Comparison of ENCODE assay signal across 9 mouse cellular contexts in the genomic region with DNA sequence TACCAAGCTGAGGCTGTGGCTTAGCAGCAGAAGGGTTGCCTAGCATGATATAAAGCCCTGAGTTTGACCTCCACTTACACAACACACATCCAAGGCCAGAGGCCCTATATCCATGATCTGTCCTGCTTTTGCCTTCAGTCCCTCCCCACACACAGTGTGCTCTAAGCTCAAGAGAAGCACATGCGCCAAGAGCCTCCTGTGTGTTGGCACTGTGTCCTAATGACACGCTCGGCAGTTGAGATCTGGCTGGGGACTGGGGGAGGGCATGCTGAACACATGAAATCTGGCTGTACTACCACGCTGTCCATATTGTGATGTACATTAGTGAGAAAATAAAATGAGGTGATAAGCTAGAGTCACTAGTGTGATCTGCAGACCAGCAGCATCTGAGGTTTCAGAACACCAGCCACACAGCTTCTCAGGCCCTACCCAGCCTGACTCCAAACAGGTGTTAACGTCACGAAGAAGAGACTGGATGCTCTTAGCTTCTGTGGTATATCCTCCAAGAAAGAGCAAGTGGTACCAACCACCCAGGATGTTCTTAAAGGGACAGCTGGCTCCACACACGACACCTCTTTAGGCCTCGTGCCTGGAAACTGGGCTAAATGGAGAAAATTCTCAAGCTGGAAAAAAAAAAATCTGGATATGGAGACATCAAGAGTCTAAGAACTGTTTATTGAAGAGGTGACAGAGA. TPM values are rescaled to one million over a fixed set of nuclear protein-coding genes. Genes with fewer than 3 reads are reported as not detected.
DNase-seq lines count a peak whose midpoint lies in the region; ATAC-seq lines count a peak whose summit lies in the region.
"Had no signal": no experiment of that assay in that cellular context is flagged by ENCODE, and none has a peak within 500 bp of the region (broad histone marks: within the 10 kb centered on the region; RNA-seq: fewer than 3 reads in every experiment).

No protein-coding gene starts in this region.

- H3K27ac ChIP-seq in hindbrain, embryonic 16.5 days (ENCODE audit: low read depth, low read length): no peak overlapping the region
- H3K27ac ChIP-seq in hindbrain, embryonic 14.5 days: no peak overlapping the region
- H3K27ac ChIP-seq in kidney, embryonic 14.5 days (ENCODE audit: low read depth, low read length): no peak overlapping the region
- no peak overlapping the region for H3K27ac ChIP-seq in forebrain, embryonic 12.5 days

- H3K9me3 ChIP-seq in hindbrain, embryonic 16.5 days (ENCODE audit: control insufficient read depth, low read length): no peaks in the 10 kb centered on the region
- H3K9me3 ChIP-seq in hindbrain, embryonic 14.5 days (ENCODE audit: control insufficient read depth, low read length): no peaks in the 10 kb centered on the region
- no peaks in the 10 kb centered on the region for H3K9me3 ChIP-seq in kidney, embryonic 14.5 days (ENCODE audit: control insufficient read depth, low read length)
- H3K9me3 ChIP-seq in forebrain, embryonic 12.5 days: no peaks in the 10 kb centered on the region

- H3K4me1 ChIP-seq in hindbrain, embryonic 16.5 days (ENCODE audit: control insufficient read depth, insufficient read depth, low read depth, low read length): peaks cover 12% of the 10 kb centered on the region
- H3K4me1 ChIP-seq in hindbrain, embryonic 14.5 days (replicated peaks; ENCODE audit: control insufficient read depth, insufficient read depth, low read length): 0 out of 2 replicates have a peak, but pooled peaks cover 5% of the 10 kb centered on the region
- H3K4me1 ChIP-seq in kidney, embryonic 14.5 days (ENCODE audit: control insufficient read depth, insufficient read depth, low read length): no peaks in the 10 kb centered on the region
- H3K4me1 ChIP-seq in forebrain, embryonic 12.5 days: no peaks in the 10 kb centered on the region; the same call in 1 of the 2 replicates

- WGBS in hindbrain, embryonic 16.5 days: 62% methylated on average over 8 of the region's 8 CpGs
- WGBS in hindbrain, embryonic 14.5 days: 74% methylated on average over 8 of the region's 8 CpGs
- 78% methylated on average over 8 of the region's 8 CpGs for WGBS in kidney, embryonic 14.5 days
- 88% methylated on average over 8 of the region's 8 CpGs for WGBS in forebrain, embryonic 12.5 days

- no peak overlapping the region for H3K4me3 ChIP-seq in hindbrain, embryonic 16.5 days (ENCODE audit: low read length)
- H3K4me3 ChIP-seq in hindbrain, embryonic 14.5 days (replicated peaks; ENCODE audit: low read length): no peak overlapping the region
- no peak overlapping the region for H3K4me3 ChIP-seq in kidney, embryonic 14.5 days (ENCODE audit: low read length)
- no peak overlapping the region for H3K4me3 ChIP-seq in forebrain, embryonic 12.5 days (replicated peaks)

- H3K27me3 ChIP-seq in hindbrain, embryonic 16.5 days (replicated peaks; ENCODE audit: control insufficient read depth, insufficient read depth, low read length): no peaks in the 10 kb centered on the region
- H3K27me3 ChIP-seq in hindbrain, embryonic 14.5 days (ENCODE audit: control insufficient read depth, insufficient read depth, low read length): no peaks in the 10 kb centered on the region
- H3K27me3 ChIP-seq in kidney, embryonic 14.5 days (ENCODE audit: control insufficient read depth, insufficient read depth, low read length): no peaks in the 10 kb centered on the region
- peaks cover 4% of the 10 kb centered on the region; the same call in 1 of the 2 replicates for H3K27me3 ChIP-seq in forebrain, embryonic 12.5 days

- no peak overlapping the region; the same call in 1 of the 2 replicates for H3K9ac ChIP-seq in hindbrain, embryonic 16.5 days (ENCODE audit: low read depth, low read length)
- no peak overlapping the region for H3K9ac ChIP-seq in hindbrain, embryonic 14.5 days
- H3K9ac ChIP-seq in kidney, embryonic 14.5 days (ENCODE audit: low read depth, low read length): no peak overlapping the region
- no peak overlapping the region for H3K9ac ChIP-seq in forebrain, embryonic 12.5 days

- H3K36me3 ChIP-seq in hindbrain, embryonic 16.5 days (ENCODE audit: control insufficient read depth, insufficient read depth, low read length): no peaks in the 10 kb centered on the region
- no peaks in the 10 kb centered on the region for H3K36me3 ChIP-seq in hindbrain, embryonic 14.5 days (replicated peaks; ENCODE audit: control insufficient read depth, insufficient read depth)
- H3K36me3 ChIP-seq in kidney, embryonic 14.5 days (ENCODE audit: control insufficient read depth, insufficient read depth, low read length): no peaks in the 10 kb centered on the region
- H3K36me3 ChIP-seq in forebrain, embryonic 12.5 days (replicated peaks): no peaks in the 10 kb centered on the region

- intact Hi-C loops in heart, postnatal 10 days (cut with DNase I): no loop called here

- no peak for DNase-seq in hindbrain, embryonic 14.5 days (ENCODE audit: low spot score)
- DNase-seq in adrenal gland, adult 2 months: peak; percentile 84
- DNase-seq in brain, adult 2 months (ENCODE audit: low read depth, low spot score): peak; percentile 88
- DNase-seq in heart, postnatal 10 days: peak; percentile 57 to 62
- DNase-seq in thymus, postnatal 0 days (ENCODE audit: low spot score): no peak

- H3K4me2 ChIP-seq in hindbrain, embryonic 16.5 days (ENCODE audit: low read length): no peak overlapping the region
- no peak overlapping the region for H3K4me2 ChIP-seq in hindbrain, embryonic 14.5 days (replicated peaks)
- H3K4me2 ChIP-seq in kidney, embryonic 14.5 days (replicated peaks; ENCODE audit: low read depth, low read length): no peak overlapping the region
- no peak overlapping the region for H3K4me2 ChIP-seq in forebrain, embryonic 12.5 days

- ATAC-seq in hindbrain, embryonic 16.5 days: peak; percentile 49; the same call in 1 of the 2 replicates
- ATAC-seq in hindbrain, embryonic 14.5 days (ENCODE audit: low FRiP score): no peak
- no peak for ATAC-seq in kidney, embryonic 14.5 days (ENCODE audit: low FRiP score, low TSS enrichment)
- ATAC-seq in forebrain, embryonic 12.5 days (ENCODE audit: low FRiP score): no peak

RNA-seq across cellular contexts. Expression of a gene that starts 3.6 kb away (rescaled TPM):
- polyA plus RNA-seq in hindbrain, embryonic 16.5 days (2015; fragmentation: Nextera tagmentation; extraction: Ambion mirVana): 4.2 and 4.6 TPM in 2 replicates
- polyA plus RNA-seq in hindbrain, embryonic 14.5 days (2014; fragmentation: Nextera tagmentation; extraction: Ambion mirVana): 1.8 and 2.2 TPM in 2 replicates
- total RNA-seq in adrenal gland, adult 2 months (2021): 1,000 to 10,000 TPM in 1 of 2 experiments, 100 to 1,000 TPM in 1; 552 to 1,139 TPM
- 258 and 373 TPM in 2 replicates for polyA plus RNA-seq in adrenal gland, adult 2 months (2012; rRNA removed)
- total RNA-seq in heart, postnatal 10 days (2021): 10 to 100 TPM; 20.5 to 28.4 TPM
- polyA plus RNA-seq in kidney, embryonic 14.5 days (2014; fragmentation: Nextera tagmentation; extraction: Ambion mirVana): 0.27 and 0.39 TPM in 2 replicates
- polyA plus RNA-seq in thymus, postnatal 0 days (2015; fragmentation: Nextera tagmentation; extraction: Ambion mirVana): 3.2 and 3.4 TPM in 2 replicates
- 0.34 and 0.50 TPM in 2 replicates for polyA plus RNA-seq in forebrain, embryonic 12.5 days (2016; fragmentation: Nextera tagmentation; extraction: Ambion mirVana)
- polyA plus RNA-seq: embryonic facial prominence, embryonic 11.5 days had no signal

RNA-seq across cellular contexts. Expression of a gene that starts 21.3 kb away (rescaled TPM):
- 431 and 501 TPM in 2 replicates for polyA plus RNA-seq in hindbrain, embryonic 16.5 days (2015; fragmentation: Nextera tagmentation; extraction: Ambion mirVana)
- 499 and 550 TPM in 2 replicates for polyA plus RNA-seq in hindbrain, embryonic 14.5 days (2014; fragmentation: Nextera tagmentation; extraction: Ambion mirVana)
- 100 to 1,000 TPM; 263 to 364 TPM for total RNA-seq in adrenal gland, adult 2 months (2021)
- 264 and 287 TPM in 2 replicates for polyA plus RNA-seq in adrenal gland, adult 2 months (2012; rRNA removed)
- 100 to 1,000 TPM; 525 to 575 TPM for total RNA-seq in heart, postnatal 10 days (2021)
- polyA plus RNA-seq in kidney, embryonic 14.5 days (2014; fragmentation: Nextera tagmentation; extraction: Ambion mirVana): 370 and 475 TPM in 2 replicates
- polyA plus RNA-seq in thymus, postnatal 0 days (2015; fragmentation: Nextera tagmentation; extraction: Ambion mirVana): 485 and 514 TPM in 2 replicates
- polyA plus RNA-seq in forebrain, embryonic 12.5 days (2016; fragmentation: Nextera tagmentation; extraction: Ambion mirVana): 392 and 393 TPM in 2 replicates

RNA-seq across cellular contexts. Expression of a gene that starts 30.0 kb away (rescaled TPM):
- polyA plus RNA-seq in hindbrain, embryonic 16.5 days (2015; fragmentation: Nextera tagmentation; extraction: Ambion mirVana): 1.2 and 1.8 TPM in 2 replicates
- 0.90 and 1.5 TPM in 2 replicates for polyA plus RNA-seq in hindbrain, embryonic 14.5 days (2014; fragmentation: Nextera tagmentation; extraction: Ambion mirVana)
- 1 to 10 TPM; 1.2 to 4.2 TPM for total RNA-seq in adrenal gland, adult 2 months (2021)
- polyA plus RNA-seq in adrenal gland, adult 2 months (2012; rRNA removed): 0.76 and 1.2 TPM in 2 replicates
- total RNA-seq in heart, postnatal 10 days (2021): under 1 TPM; 0.31 to 0.37 TPM
- 0.58 and 1.1 TPM in 2 replicates for polyA plus RNA-seq in kidney, embryonic 14.5 days (2014; fragmentation: Nextera tagmentation; extraction: Ambion mirVana)
- 2.0 and 2.3 TPM in 2 replicates for polyA plus RNA-seq in thymus, postnatal 0 days (2015; fragmentation: Nextera tagmentation; extraction: Ambion mirVana)
- polyA plus RNA-seq in forebrain, embryonic 12.5 days (2016; fragmentation: Nextera tagmentation; extraction: Ambion mirVana): 1.3 and 2.0 TPM in 2 replicates

RNA-seq across cellular contexts. Expression of a gene that starts 49.7 kb away (rescaled TPM):
- polyA plus RNA-seq in hindbrain, embryonic 16.5 days (2015; fragmentation: Nextera tagmentation; extraction: Ambion mirVana): 13.1 and 14.5 TPM in 2 replicates
- 10.4 and 11.1 TPM in 2 replicates for polyA plus RNA-seq in hindbrain, embryonic 14.5 days (2014; fragmentation: Nextera tagmentation; extraction: Ambion mirVana)
- 10 to 100 TPM; 15.2 to 16.6 TPM for total RNA-seq in adrenal gland, adult 2 months (2021)
- polyA plus RNA-seq in adrenal gland, adult 2 months (2012; rRNA removed): 6.0 and 7.3 TPM in 2 replicates
- 1 to 10 TPM; 7.7 to 7.8 TPM for total RNA-seq in heart, postnatal 10 days (2021)
- polyA plus RNA-seq in kidney, embryonic 14.5 days (2014; fragmentation: Nextera tagmentation; extraction: Ambion mirVana): 48.5 and 48.8 TPM in 2 replicates
- polyA plus RNA-seq in thymus, postnatal 0 days (2015; fragmentation: Nextera tagmentation; extraction: Ambion mirVana): 31.7 and 35.8 TPM in 2 replicates
- polyA plus RNA-seq in forebrain, embryonic 12.5 days (2016; fragmentation: Nextera tagmentation; extraction: Ambion mirVana): 35.4 and 36.4 TPM in 2 replicates

RNA-seq across cellular contexts. Expression of a gene that starts 59.7 kb away (rescaled TPM):
- 43.3 and 50.1 TPM in 2 replicates for polyA plus RNA-seq in hindbrain, embryonic 16.5 days (2015; fragmentation: Nextera tagmentation; extraction: Ambion mirVana)
- 42.8 and 50.3 TPM in 2 replicates for polyA plus RNA-seq in hindbrain, embryonic 14.5 days (2014; fragmentation: Nextera tagmentation; extraction: Ambion mirVana)
- total RNA-seq in adrenal gland, adult 2 months (2021): 10 to 100 TPM; 58.8 to 60.3 TPM
- 57.5 and 70.5 TPM in 2 replicates for polyA plus RNA-seq in adrenal gland, adult 2 months (2012; rRNA removed)
- total RNA-seq in heart, postnatal 10 days (2021): 10 to 100 TPM; 46.6 to 52.4 TPM
- 42.4 and 61.5 TPM in 2 replicates for polyA plus RNA-seq in kidney, embryonic 14.5 days (2014; fragmentation: Nextera tagmentation; extraction: Ambion mirVana)
- polyA plus RNA-seq in thymus, postnatal 0 days (2015; fragmentation: Nextera tagmentation; extraction: Ambion mirVana): 32.0 and 34.7 TPM in 2 replicates
- polyA plus RNA-seq in forebrain, embryonic 12.5 days (2016; fragmentation: Nextera tagmentation; extraction: Ambion mirVana): 57.8 and 58.3 TPM in 2 replicates

Comparison
In these comparisons a context has a peak if more than half of its experiments do, and no peak if none do; other contexts are left out.
1. DNase-seq: peak in adrenal gland, adult 2 months (single experiment), brain, adult 2 months (single experiment) and heart, postnatal 10 days (2 of 2); none in hindbrain, embryonic 14.5 days (single experiment) and thymus, postnatal 0 days (single experiment).
2. RNA of a gene that starts 3.6 kb away (polyA plus RNA-seq): 258 to 373 TPM in adrenal gland, adult 2 months; 4.2 to 4.6 TPM in hindbrain, embryonic 16.5 days, 3.2 to 3.4 TPM in thymus, postnatal 0 days, 1.8 to 2.2 TPM in hindbrain, embryonic 14.5 days, 0.34 to 0.50 TPM in forebrain, embryonic 12.5 days and 0.27 to 0.39 TPM in kidney, embryonic 14.5 days; every median in the first group is over 10 times any median in the second.